Mouse (Mus musculus) kidney, embryonic 16.5 days (tissue): Measurements from ENCODE around the gene Nell1. TPM values are rescaled to one million over a fixed set of nuclear protein-coding genes. Genes with fewer than 3 reads are reported as not detected.
A peak's percentile ranks its signal among the peaks of the same experiment; 100 is the strongest.

ENCODE experiments used
- ATAC-seq: fragments of 200-750 bp; cut with Nextera tagmentation; 2 replicates; pipeline ENCODE4 v1.8.0; 2017; ENCODE audit warnings: moderate TSS enrichment; ENCODE audit not compliant: low FRiP score, low TSS enrichment
- H3K27ac ChIP-seq: fragments of 300-500 bp; sonication (generic); 2 replicates; pipeline ENCODE4 v1.5.1; 2014; ENCODE audit warnings: low read length
- H3K27me3 ChIP-seq: fragments of 300-500 bp; sonication (generic); 2 replicates; pipeline ENCODE4 v1.6.1; 2014; ENCODE audit warnings: low read length, control low read depth, mixed read lengths; ENCODE audit not compliant: insufficient read depth
- H3K36me3 ChIP-seq: fragments of 300-500 bp; sonication (generic); 2 replicates; pipeline ENCODE4 v1.6.1; 2014; ENCODE audit warnings: low read length, control low read depth, mixed read lengths; ENCODE audit not compliant: insufficient read depth
- H3K4me1 ChIP-seq: fragments of 300-500 bp; sonication (generic); 2 replicates; pipeline ENCODE4 v1.6.1; 2014; ENCODE audit warnings: low read length, control low read depth, mixed read lengths; ENCODE audit not compliant: insufficient read depth
- H3K4me2 ChIP-seq: fragments of 300-500 bp; sonication (generic); replicated peaks from 2 replicates; pipeline ENCODE4 v1.6.1; 2014; ENCODE audit warnings: low read depth, low read length
- H3K4me3 ChIP-seq: fragments of 300-500 bp; sonication (generic); 2 replicates; pipeline ENCODE4 v1.5.1; 2014; ENCODE audit warnings: mild to moderate bottlenecking, low read length
- H3K9ac ChIP-seq: fragments of 300-500 bp; sonication (generic); replicated peaks from 2 replicates; pipeline ENCODE4 v1.6.1; 2014; ENCODE audit warnings: low read length
- H3K9me3 ChIP-seq: fragments of 300-500 bp; sonication (generic); 2 replicates; pipeline ENCODE4 v1.6.1; 2016; ENCODE audit warnings: low read length, control low read depth
- WGBS: fragments of 180-500 bp; shearing (Covaris S2); extraction: QIAGEN DNeasy Blood & Tissue Kit; methylation state at CpG from one replicate; pipeline ENCODE4 v1.1.7; 2014; 5-methylcytosine and 5-hydroxymethylcytosine counted together
- polyA plus RNA-seq: library from polyadenylated mRNA; unstranded; fragments of >200 nt; fragmentation: Nextera tagmentation; extraction: Ambion mirVana; gene quantifications from 2 replicates; pipeline ENCODE4 v1.2.1, GENCODE M21; 2015

Gene Nell1
- polyA plus RNA-seq, 1 experiment from 2014 or later: 10.9 TPM

- no peak overlapping the region for H3K4me2 ChIP-seq
- H3K9me3 ChIP-seq: no peaks in the 10 kb centered on the region
- no peak overlapping the region for H3K9ac ChIP-seq
- no peaks in the 10 kb centered on the region for H3K27me3 ChIP-seq
- no peaks in the 10 kb centered on the region for H3K36me3 ChIP-seq
- no peak overlapping the region for H3K4me3 ChIP-seq
- ATAC-seq: peak; percentile 63; the same call in 1 of the 2 replicates
- 11% methylated on average over 3 of the region's 3 CpGs for WGBS
- H3K4me1 ChIP-seq: peaks cover 4% of the 10 kb centered on the region; the same call in 1 of the 2 replicates
- H3K27ac ChIP-seq: no peak overlapping the region
Measured at GRCm38 (mm10) chr7:49957142-49957541, 17.5 kb upstream of the Nell1 start.

- H3K27me3 ChIP-seq: no peaks in the 10 kb centered on the region
- no peak overlapping the region for H3K4me3 ChIP-seq
- H3K9ac ChIP-seq: no peak overlapping the region
- no peak for ATAC-seq
- 89% methylated on average over 2 of the region's 2 CpGs for WGBS
- no peaks in the 10 kb centered on the region for H3K4me1 ChIP-seq
- H3K4me2 ChIP-seq: no peak overlapping the region
- no peaks in the 10 kb centered on the region for H3K36me3 ChIP-seq
- H3K27ac ChIP-seq: no peak overlapping the region
- H3K9me3 ChIP-seq: no peaks in the 10 kb centered on the region
Measured at GRCm38 (mm10) chr7:49963764-49964163, 10.9 kb upstream of the Nell1 start.

GRCm38 (mm10) chr7:49969516-49969915 is 5.1 kb upstream of the Nell1 start:
- Histone ChIP-seq H3K4me1 (no peaks in the 10 kb centered on the region), H3K9ac (no peak overlapping the region), H3K27me3 (peaks cover 18% of the 10 kb centered on the region), H3K9me3 (no peaks in the 10 kb centered on the region), H3K36me3 (no peaks in the 10 kb centered on the region), H3K4me3 (no peak overlapping the region), H3K4me2 (no peak overlapping the region), H3K27ac (no peak overlapping the region)
- 35% methylated on average over 4 of the region's 4 CpGs for WGBS
- ATAC-seq: no peak

- WGBS: under 1% methylated on average over 40 of the region's 40 CpGs
- ATAC-seq: peak; percentile 66
- Histone ChIP-seq H3K27me3 (peaks cover 44% of the 10 kb centered on the region), H3K36me3 (no peaks in the 10 kb centered on the region), H3K4me2 (peak overlapping the region; percentile 93), H3K9me3 (no peaks in the 10 kb centered on the region), H3K4me1 (peaks cover 17% of the 10 kb centered on the region; the same call in 1 of the 2 replicates), H3K4me3 (peak overlapping the region; percentile 60), H3K27ac (no peak overlapping the region), H3K9ac (peak overlapping the region; percentile 57)
Measured at GRCm38 (mm10) chr7:49975441-49976121, 917 bp downstream of the Nell1 start.

GRCm38 (mm10) chr7:49981511-49982227 is 7.0 kb downstream of the Nell1 start:
- H3K27ac ChIP-seq: no peak overlapping the region
- H3K4me1 ChIP-seq: peaks cover 1% of the 10 kb centered on the region; the same call in 1 of the 2 replicates
- no peak overlapping the region for H3K4me2 ChIP-seq
- no peak for ATAC-seq
- peaks cover 4% of the 10 kb centered on the region; the same call in 1 of the 2 replicates for H3K27me3 ChIP-seq
- H3K36me3 ChIP-seq: no peaks in the 10 kb centered on the region
- WGBS: 32% methylated on average over 9 of the region's 9 CpGs
- H3K4me3 ChIP-seq: no peak overlapping the region
- H3K9ac ChIP-seq: no peak overlapping the region
- no peaks in the 10 kb centered on the region for H3K9me3 ChIP-seq

GRCm38 (mm10) chr7:49984698-49985097 is 10.0 kb downstream of the Nell1 start:
- Histone ChIP-seq H3K4me1 (no peaks in the 10 kb centered on the region; the same call in 1 of the 2 replicates), H3K9me3 (no peaks in the 10 kb centered on the region), H3K27ac (no peak overlapping the region), H3K4me3 (no peak overlapping the region), H3K9ac (no peak overlapping the region), H3K27me3 (no peaks in the 10 kb centered on the region), H3K4me2 (peak overlapping the region; percentile 11), H3K36me3 (no peaks in the 10 kb centered on the region)
- WGBS: 31% methylated on average over 6 of the region's 6 CpGs
- peak; percentile 58; the same call in 1 of the 2 replicates for ATAC-seq

DNA sequence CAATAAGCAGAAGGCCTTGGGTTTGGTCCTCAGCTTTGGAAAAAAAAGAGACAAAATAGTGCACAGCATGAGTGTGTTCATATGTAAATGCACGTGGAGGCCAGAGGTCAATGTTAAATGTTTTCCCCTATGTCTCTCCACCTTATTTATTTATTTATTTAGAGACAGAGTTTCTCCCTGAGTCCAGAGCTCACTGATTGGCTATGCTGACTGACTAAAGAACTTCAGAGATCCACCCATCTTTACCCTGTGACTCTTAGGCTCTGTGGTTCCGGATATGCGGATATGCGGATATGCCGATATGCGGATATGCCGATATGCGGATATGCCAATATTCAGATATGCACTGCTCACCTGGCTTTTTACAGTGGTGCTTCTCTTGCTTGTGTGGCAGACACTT is 11.3 kb downstream of the Nell1 start:
- Histone ChIP-seq H3K4me3 (no peak overlapping the region), H3K36me3 (no peaks in the 10 kb centered on the region), H3K9me3 (no peaks in the 10 kb centered on the region), H3K4me1 (no peaks in the 10 kb centered on the region; the same call in 1 of the 2 replicates), H3K27ac (no peak overlapping the region), H3K27me3 (no peaks in the 10 kb centered on the region), H3K9ac (no peak overlapping the region), H3K4me2 (no peak overlapping the region)
- WGBS: 92% methylated on average over 8 of the region's 8 CpGs
- no peak for ATAC-seq

DNA sequence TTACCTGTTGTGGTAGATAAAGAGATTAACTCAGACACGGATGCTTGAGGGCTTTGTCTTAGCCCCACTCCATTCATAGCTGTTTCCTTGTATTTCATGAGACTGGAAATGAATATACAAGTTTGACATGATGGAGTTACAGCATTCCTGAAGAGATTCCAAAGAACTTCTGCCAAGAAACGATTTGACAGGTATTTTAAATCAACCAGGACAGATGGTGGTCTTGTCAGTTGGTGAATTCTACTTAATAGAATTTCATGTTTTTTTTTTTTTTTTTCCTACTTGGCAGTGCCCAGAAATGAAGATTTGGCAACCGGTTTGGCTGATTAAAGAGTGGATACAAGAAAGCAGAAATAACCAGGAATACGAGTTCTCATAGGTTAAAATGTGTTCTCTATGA is 24.7 kb downstream of the Nell1 start:
- no peak overlapping the region for H3K4me2 ChIP-seq
- H3K36me3 ChIP-seq: no peaks in the 10 kb centered on the region
- WGBS: 81% methylated on average over 4 of the region's 4 CpGs
- no peaks in the 10 kb centered on the region for H3K4me1 ChIP-seq
- no peaks in the 10 kb centered on the region for H3K27me3 ChIP-seq
- no peaks in the 10 kb centered on the region for H3K9me3 ChIP-seq
- no peak overlapping the region for H3K9ac ChIP-seq
- no peak for ATAC-seq
- H3K27ac ChIP-seq: no peak overlapping the region
- no peak overlapping the region for H3K4me3 ChIP-seq

DNA sequence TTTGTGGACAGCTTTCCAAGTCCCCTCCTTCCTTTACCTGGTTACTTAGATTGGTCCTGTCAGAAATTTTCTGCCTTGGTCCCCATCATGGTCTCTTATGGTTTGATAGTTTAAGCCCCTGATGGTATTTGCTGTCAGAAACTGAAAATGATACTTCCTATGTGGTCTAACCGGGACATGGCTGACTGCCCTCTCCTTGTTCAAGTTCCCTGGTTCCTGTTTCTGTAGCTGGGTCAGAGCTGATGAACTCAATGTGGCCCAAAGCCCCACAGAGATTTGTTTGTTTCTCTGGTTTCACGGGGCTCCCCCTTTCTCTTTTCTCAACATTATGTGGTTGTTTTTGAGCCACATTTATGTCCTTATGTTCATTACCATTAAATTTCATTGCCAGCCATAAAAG is 30.6 kb downstream of the Nell1 start:
- Histone ChIP-seq H3K9me3 (no peaks in the 10 kb centered on the region), H3K27me3 (no peaks in the 10 kb centered on the region), H3K27ac (no peak overlapping the region), H3K4me3 (no peak overlapping the region), H3K36me3 (no peaks in the 10 kb centered on the region), H3K4me2 (no peak overlapping the region), H3K4me1 (peaks cover 15% of the 10 kb centered on the region), H3K9ac (no peak overlapping the region)
- no peak; the same call in 1 of the 2 replicates for ATAC-seq
- 12% methylated on average over 2 of the region's 2 CpGs for WGBS
